In the genomic region with DNA sequence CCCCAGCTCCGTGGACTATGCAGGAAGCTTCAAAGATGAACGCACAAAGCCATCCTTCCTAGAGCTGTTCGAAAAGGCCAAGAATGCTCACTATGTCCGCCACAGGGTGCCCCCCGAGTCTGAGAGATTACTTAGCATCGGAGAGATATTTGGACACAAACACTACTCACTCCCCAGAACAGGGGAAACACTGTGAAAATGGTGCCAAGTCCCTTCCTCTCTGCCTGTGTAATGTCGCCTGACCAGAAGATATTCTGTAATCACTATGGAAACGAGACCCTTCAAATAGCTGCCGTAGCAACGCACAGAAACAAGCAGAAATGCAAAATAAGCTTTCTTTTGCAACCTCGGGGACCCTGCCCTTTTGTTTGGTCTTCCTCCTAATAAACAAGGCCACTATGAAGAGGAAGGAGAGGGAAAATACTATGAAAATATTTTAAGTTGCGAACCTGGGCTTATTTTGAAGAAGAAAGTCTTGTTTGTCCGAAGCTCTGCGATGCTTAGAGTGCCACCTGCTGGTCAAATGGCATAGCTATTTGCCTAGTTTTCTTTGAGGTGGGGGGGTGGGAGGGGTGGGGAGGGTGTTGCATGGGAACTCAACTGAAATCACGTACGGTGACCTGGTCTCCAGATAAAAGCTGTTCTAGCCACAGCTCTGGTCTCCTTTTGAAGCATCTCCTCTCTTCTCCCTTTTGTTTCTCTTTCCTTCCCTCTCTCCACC, we compare ENCODE assay signal across 8 mouse cellular contexts. TPM values are rescaled to one million over a fixed set of nuclear protein-coding genes. Genes with fewer than 3 reads are reported as not detected.
DNase-seq lines count a peak whose midpoint lies in the region; ATAC-seq lines count a peak whose summit lies in the region.

No protein-coding gene starts in this region.

- H3K9ac ChIP-seq in embryonic facial prominence, embryonic 13.5 days: no peak overlapping the region

- peak overlapping the region; percentile 38 for H3K4me2 ChIP-seq in embryonic facial prominence, embryonic 13.5 days

- peak; percentile 49 for DNase-seq in kidney, adult 18-20 months
- no peak for DNase-seq in kidney, adult 11 months
- DNase-seq in adrenal gland, postnatal 36 days: peak; percentile 47 to 57
- DNase-seq in heart, postnatal 36 days: peak; percentile 39 to 58
- peak; percentile 40 for DNase-seq in layer of hippocampus, adult 9-10 months (ENCODE audit: low spot score)
- peak; percentile 69 for DNase-seq in splenic B cell, adult 2 months (ENCODE audit: low read depth, low spot score)

- intact Hi-C loops in heart, postnatal 36 days (cut with DNase I): loop anchor here (1.0 kb wide), 1 partner anchor 402 kb away; no protein-coding TSS in a partner anchor

- H3K27me3 ChIP-seq in embryonic facial prominence, embryonic 13.5 days: no peaks in the 10 kb centered on the region
- no peaks in the 10 kb centered on the region for H3K27me3 ChIP-seq in splenic B cell, adult 2 months (ENCODE audit: control insufficient read depth, insufficient read depth, low read length, poor library complexity, severe bottlenecking)

- no peaks in the 10 kb centered on the region for H3K9me3 ChIP-seq in embryonic facial prominence, embryonic 13.5 days

- no peak overlapping the region for H3K4me3 ChIP-seq in embryonic facial prominence, embryonic 13.5 days

- H3K4me1 ChIP-seq in embryonic facial prominence, embryonic 13.5 days: peaks cover 2% of the 10 kb centered on the region; the same call in 1 of the 2 replicates

- no peak for ATAC-seq in embryonic facial prominence, embryonic 13.5 days (ENCODE audit: insufficient number of reproducible peaks, insufficient read depth, low FRiP score, low TSS enrichment, low read depth)
- ATAC-seq in megakaryocyte progenitor cell, adult 5-6 weeks (replicated peaks; ENCODE audit: poor library complexity): peak; percentile 67

- H3K27ac ChIP-seq in embryonic facial prominence, embryonic 13.5 days: no peak overlapping the region

- 48% methylated on average over 16 of the region's 16 CpGs for WGBS in embryonic facial prominence, embryonic 13.5 days

- H3K36me3 ChIP-seq in embryonic facial prominence, embryonic 13.5 days: no peaks in the 10 kb centered on the region
- no peaks in the 10 kb centered on the region for H3K36me3 ChIP-seq in splenic B cell, adult 2 months (ENCODE audit: control insufficient read depth, insufficient read depth, low read length, poor library complexity, severe bottlenecking)

RNA-seq across cellular contexts. Expression of a gene that starts 5.7 kb away (rescaled TPM):
- total RNA-seq in adrenal gland, postnatal 36 days (2021): under 1 TPM; 0.43 to 0.66 TPM
- 0.72 TPM in 1 of 2 replicates, not detected in the other for polyA plus RNA-seq in embryonic facial prominence, embryonic 13.5 days (2015; fragmentation: Nextera tagmentation; extraction: Ambion mirVana)
- total RNA-seq in heart, postnatal 36 days (2021): not detected
- total RNA-seq in megakaryocyte progenitor cell, adult 5-6 weeks (2015): not detected in 2 replicates
- total RNA-seq in megakaryocyte progenitor cell, adult 5-6 weeks (2017): not detected in 2 replicates

RNA-seq across cellular contexts. Expression of a gene that starts 34.9 kb away (rescaled TPM):
- 10 to 100 TPM; 25.2 to 87.2 TPM for total RNA-seq in adrenal gland, postnatal 36 days (2021)
- 18.4 and 20.0 TPM in 2 replicates for polyA plus RNA-seq in embryonic facial prominence, embryonic 13.5 days (2015; fragmentation: Nextera tagmentation; extraction: Ambion mirVana)
- 10 to 100 TPM; 14.2 to 15.3 TPM for total RNA-seq in heart, postnatal 36 days (2021)
- total RNA-seq in megakaryocyte progenitor cell, adult 5-6 weeks (2015): 2.6 and 4.7 TPM in 2 replicates
- total RNA-seq in megakaryocyte progenitor cell, adult 5-6 weeks (2017): 3.0 and 3.1 TPM in 2 replicates
